Mouse (Mus musculus) spleen, postnatal 4 days (tissue): ENCODE results near the gene Ier3.

Experiments
- DNase-seq, 2 experiments: peaks; one replicate each; pipeline ENCODE4 v3.0.0; 2022; ENCODE audit warnings: low spot score in 2 of 2

Gene Ier3

GRCm38 (mm10) chr17:35836178-35836965, 14.9 kb downstream of the Ier3 start:
- peak; percentile 83 to 92 for DNase-seq

DNA sequence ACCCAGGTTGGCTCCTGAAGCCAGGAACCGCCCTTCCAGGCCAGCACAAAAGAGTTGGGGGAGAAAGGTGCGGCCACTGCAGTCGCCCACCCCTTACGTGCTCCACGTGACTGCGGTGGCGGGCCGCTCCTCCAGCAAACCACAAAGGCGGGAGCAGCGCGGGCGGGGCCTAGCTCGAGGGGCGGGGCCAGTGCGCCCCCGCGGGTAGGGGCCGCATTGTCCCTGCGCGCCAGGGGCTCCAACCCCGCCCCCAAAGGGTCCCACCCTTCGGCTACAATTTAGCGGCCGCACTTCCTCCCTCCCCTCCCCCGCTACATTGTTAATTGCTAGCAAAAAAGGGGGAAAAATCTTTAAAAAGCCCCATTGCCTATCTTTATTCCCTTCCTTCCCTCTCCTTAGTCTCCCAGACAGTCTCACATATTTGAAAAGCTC, 15.5 kb downstream of the Ier3 start:
- DNase-seq: peak; percentile 90 to 93

GRCm38 (mm10) chr17:35837487-35837886, 16.0 kb downstream of the Ier3 start:
- peak; percentile 54 to 80 for DNase-seq

GRCm38 (mm10) chr17:35838122-35838544, 16.6 kb downstream of the Ier3 start, which contains the start of gene Tubb5:
TSS of gene Tubb5 (minus strand) at chr17:35838306.
- DNase-seq: peak; percentile 95 to 97

DNA sequence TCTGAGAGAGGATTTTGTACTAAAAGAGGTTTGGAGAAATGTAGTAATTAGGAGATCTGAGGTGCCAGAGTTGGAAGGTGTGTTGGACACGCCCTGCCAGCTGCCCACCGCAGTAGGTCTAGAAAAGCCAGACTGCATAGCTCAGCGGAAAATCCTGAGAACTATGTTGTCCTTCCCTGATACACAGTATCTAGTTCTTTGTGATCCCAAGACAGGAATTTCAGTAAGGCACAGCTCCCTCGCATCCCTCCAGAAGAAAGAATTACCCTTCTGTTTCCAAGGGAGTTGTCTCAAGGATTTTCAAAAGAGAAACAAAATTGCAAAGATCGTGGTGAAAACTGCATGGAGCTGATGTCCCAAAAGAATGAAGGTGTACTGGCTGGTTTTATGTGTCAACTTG, 17.1 kb downstream of the Ier3 start:
- DNase-seq: no peak

DNA sequence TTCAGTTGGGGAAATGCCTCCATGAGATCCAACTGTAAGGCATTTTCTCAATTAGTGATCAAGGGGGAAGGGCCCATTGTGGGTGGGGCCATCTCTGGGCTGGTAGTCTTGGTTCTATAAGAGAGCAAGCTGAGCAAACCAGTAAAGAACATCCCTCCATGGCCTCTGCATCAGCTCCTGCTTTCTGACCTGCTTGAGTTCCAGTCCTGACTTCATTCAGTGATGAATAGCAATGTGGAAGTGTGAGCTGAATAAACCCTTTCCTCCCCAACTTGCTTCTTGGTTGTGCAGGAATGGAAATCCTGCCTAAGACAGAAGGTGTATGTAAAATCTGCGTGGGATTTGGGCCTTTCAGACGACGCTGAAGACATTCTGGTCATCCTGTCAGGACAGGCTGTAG, 17.5 kb downstream of the Ier3 start:
- DNase-seq: peak in 1 of 2 experiments; percentile 61

- DNase-seq: no peak
These were observed 19.1 kb downstream of the Ier3 start for GRCm38 (mm10) chr17:35840561-35840960.

GRCm38 (mm10) chr17:35841076-35841950, 19.8 kb downstream of the Ier3 start, which contains the start of gene Mdc1:
TSS of gene Mdc1 (plus strand) at chr17:35841515.
- DNase-seq: peak; percentile 98 to 99

DNA sequence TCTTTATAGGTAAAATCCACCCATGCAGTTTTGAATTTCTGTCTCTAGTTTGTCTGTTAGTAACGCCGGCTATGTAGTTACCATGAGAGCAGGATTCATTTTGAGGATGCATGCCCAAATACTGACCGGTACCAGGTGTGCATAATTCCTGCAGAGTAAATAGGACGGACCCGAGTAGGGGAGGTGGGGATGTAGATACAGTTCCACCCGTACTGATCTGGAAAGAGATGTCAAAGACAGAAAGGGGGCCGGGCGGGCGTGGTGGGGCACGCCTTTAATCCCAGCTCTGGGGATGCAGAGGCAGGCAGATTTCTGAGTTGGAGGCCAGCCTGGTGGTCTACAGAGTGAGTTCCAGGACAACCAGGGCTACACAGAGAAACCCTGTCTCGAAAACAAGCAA, 20.5 kb downstream of the Ier3 start:
- peak; percentile 48 to 70 for DNase-seq

GRCm38 (mm10) chr17:35843514-35843913, 22.0 kb downstream of the Ier3 start:
- DNase-seq: no peak

- no peak for DNase-seq
These were observed 26.6 kb downstream of the Ier3 start for GRCm38 (mm10) chr17:35848112-35848511.

GRCm38 (mm10) chr17:35850974-35851373, 29.5 kb downstream of the Ier3 start:
- DNase-seq: no peak

DNA sequence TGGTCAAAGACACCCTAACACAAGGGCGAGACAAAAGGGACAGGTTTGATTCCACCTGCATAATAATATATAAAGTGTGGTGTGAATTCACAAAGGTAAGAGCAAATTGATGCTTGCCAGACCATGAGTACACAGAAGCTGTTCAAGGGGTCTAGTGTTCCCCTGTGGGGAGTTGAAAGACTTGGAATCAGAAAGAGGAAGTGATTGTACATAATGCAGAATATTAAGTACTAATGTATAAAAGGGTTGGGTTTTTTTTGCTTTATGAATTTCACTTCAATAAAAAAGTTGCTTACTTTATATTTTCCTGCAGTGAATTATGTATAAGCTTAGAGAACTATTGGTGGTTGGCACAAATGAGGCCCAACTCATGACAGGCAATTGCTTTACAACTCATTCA, 37.9 kb downstream of the Ier3 start:
- no peak for DNase-seq

- no peak for DNase-seq
These were observed 38.4 kb downstream of the Ier3 start for GRCm38 (mm10) chr17:35859835-35860234.

GRCm38 (mm10) chr17:35860831-35861197, 39.3 kb downstream of the Ier3 start:
- DNase-seq: no peak

DNA sequence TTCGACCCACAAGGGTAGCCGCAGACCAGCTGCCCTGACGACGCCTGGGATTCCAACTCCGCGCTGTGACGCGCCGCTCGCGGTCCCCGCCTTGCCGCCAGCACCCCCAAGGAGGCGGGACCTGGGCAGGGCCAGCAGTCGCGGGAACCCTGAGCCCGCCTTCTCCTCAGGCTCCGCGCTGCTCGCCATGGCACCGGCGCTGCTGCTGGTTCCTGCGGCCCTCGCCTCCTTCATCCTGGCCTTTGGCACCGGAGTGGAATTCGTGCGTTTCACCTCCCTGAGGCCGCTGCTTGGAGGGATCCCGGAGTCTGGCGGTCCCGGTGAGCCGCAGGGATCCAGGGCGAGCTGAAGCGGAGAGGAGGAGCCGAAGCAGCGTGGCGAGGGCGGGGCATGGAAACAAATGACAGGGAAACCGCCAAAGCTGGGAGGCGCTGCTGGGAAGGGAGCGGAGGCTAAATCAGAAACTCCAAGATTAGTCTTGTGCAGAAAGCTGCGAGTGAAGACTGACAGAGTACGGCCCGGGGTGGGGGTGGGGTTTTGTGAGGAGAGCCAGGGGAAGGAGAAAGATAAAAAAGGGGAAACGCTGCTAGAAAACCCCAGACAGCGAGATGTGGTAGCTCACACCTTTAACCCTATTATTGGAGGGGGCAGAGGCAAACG, 39.8 kb downstream of the Ier3 start, which contains the start of gene Nrm:
Gene Nrm, plus strand, starts transcription at position 121 of the 660 bp plus-strand sequence.
- peak; percentile 86 to 93 for DNase-seq

- DNase-seq: no peak
These were observed 43.4 kb downstream of the Ier3 start for GRCm38 (mm10) chr17:35864832-35865353.

- DNase-seq: peak; percentile 66 to 83
These were observed 44.2 kb downstream of the Ier3 start, which contains the start of gene Ppp1r18 for GRCm38 (mm10) chr17:35865481-35866280. TSS of gene Ppp1r18 (plus strand) at chr17:35865593.

DNA sequence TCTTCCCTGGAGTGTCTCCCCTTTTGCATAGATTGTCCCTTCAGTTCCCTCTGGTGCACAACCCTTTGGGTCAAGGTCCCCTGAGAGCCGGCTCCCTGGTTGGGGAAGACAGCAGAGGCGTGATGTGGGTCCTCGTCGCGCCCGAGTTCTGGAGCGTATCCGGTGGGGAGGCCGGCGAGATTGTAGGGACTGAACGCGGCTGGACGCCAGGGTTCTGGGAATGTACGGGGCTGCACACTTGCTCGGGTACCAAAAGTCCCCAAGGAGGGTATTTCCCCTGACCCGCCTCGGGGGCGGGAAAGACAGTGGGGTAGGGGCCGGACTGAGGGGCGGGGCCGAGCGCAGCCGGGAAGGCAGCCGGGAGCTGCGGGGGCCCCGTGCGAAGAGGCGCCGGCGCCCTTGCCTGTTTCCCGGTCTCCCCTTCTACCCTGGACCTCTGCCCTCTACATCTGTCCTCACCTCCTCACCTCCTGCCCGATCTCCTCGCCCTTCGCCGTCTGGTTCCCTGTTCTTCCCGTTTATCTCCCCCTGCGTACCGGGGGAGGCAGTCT, 44.9 kb downstream of the Ier3 start:
- DNase-seq: peak; percentile 57 to 78
